Mouse (Mus musculus): ENCODE results near the gene Jak3.

DNA sequence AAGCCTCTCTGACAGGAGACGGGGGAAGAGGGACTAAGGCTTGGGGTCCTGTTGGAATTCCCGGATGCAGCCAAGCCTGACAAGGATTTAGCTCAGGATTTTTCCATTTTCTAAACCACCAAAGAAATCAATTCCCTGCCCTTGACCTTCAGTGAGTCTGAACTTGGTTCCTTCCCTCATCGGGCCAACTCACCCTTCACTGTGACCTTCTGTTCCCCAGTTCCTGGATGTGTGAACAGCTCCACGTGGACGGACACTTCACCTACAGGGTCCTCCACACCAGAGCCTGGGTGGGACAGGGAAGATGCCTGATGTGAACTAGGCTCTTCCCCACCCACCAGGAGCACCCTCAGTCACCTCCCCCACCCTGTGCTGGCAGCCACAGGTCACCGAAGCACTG is 45.3 kb upstream of the Jak3 start:
- TF ChIP-seq CTCF (IDR thresholded peaks at IDR 0.05; ENCODE audit: extremely low read depth, insufficient read length, insufficient replicate concordance, low read depth, low read length) (no peak), POLR2A (IDR thresholded peaks at IDR 0.05; ENCODE audit: low read depth, low read length) (no peak)

Data from small intestine, adult 2 months (tissue).